Mouse (Mus musculus) cerebellum, adult 2 months (tissue): ENCODE measurements at regions not wholly inside any gene's neighbourhood (a gene's known extent, or its start where the extent isn't known, plus 50 kb on each side); places are given as distances from the start of the nearest gene placed in this dataset.

Experiments used
- CTCF ChIP-seq: fragments of 200-500 bp; IDR thresholded peaks from 2 replicates; pipeline ENCODE4 v1.5.1; 2011; ENCODE audit warnings: low read depth, mild to moderate bottlenecking, control low read depth, low read length, moderate library complexity, borderline replicate concordance; ENCODE audit not compliant: insufficient read depth
- POLR2A ChIP-seq: fragments of 200-500 bp; IDR thresholded peaks from 2 replicates; pipeline ENCODE4 v1.6.1; 2011; ENCODE audit warnings: low read length, control low read depth, borderline replicate concordance; ENCODE audit not compliant: insufficient read depth

- TF ChIP-seq POLR2A (no peak), CTCF (no peak)
These were observed 347.8 kb upstream of the Onecut1 start for GRCm38 (mm10) chr9:74513887-74514286.
